Mouse (Mus musculus) cerebellum, postnatal 25 days (tissue): ENCODE measurements around the gene Acrbp.

ENCODE experiments used
- DNase-seq, 2 experiments: peaks; one replicate each; pipeline ENCODE4 v3.0.0; 2021; ENCODE audit warnings: mixed read lengths in 2 of 2

Acrbp gene

GRCm38 (mm10) chr6:125104223-125104622 lies 54.7 kb downstream of the Acrbp start:
- DNase-seq = peak in 1 of 2 experiments; percentile 55

- no peak for DNase-seq
Measured at GRCm38 (mm10) chr6:125107705-125108104, 58.2 kb downstream of the Acrbp start.

- no peak for DNase-seq
Measured at GRCm38 (mm10) chr6:125109371-125109770, 59.9 kb downstream of the Acrbp start.

GRCm38 (mm10) chr6:125110927-125111326 lies 61.4 kb downstream of the Acrbp start:
- DNase-seq = peak; percentile 43 to 73

- DNase-seq = no peak
Measured at GRCm38 (mm10) chr6:125112553-125112952, 63.1 kb downstream of the Acrbp start.
